Mouse (Mus musculus): ENCODE measurements at regions not wholly inside any gene's neighbourhood (a gene's known extent, or its start where the extent isn't known, plus 50 kb on each side); places are given as distances from the start of the nearest gene placed in this dataset.

DNA sequence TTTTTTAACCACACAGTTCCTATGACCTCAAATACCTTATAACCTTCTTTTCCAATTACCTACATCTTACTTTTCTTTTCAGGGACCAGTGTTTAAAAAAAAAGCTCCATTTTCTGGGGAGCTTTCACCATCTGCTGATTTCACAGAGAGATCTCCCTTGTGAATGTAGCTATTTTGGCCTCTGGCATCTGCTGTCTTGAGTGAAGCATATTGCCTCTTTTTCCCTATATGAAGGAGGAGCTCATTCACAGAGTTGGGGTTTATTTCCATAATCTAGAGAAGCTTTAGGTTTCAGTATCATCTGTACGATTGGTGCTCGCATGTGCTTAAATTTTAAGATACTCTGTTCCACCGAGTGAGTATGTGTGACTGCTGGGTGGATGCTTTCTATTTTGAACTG lies 153.4 kb upstream of the Palmd start:
- H3K27ac ChIP-seq (ENCODE audit: low read depth, low read length), result no peak overlapping the region
- no peaks in the 10 kb centered on the region for H3K9me3 ChIP-seq (ENCODE audit: control insufficient read depth, low read length)
- H3K4me3 ChIP-seq (ENCODE audit: low read length), result no peak overlapping the region
- no peaks in the 10 kb centered on the region for H3K4me1 ChIP-seq (ENCODE audit: control insufficient read depth, insufficient read depth, low read depth, low read length)
- no peak overlapping the region for H3K9ac ChIP-seq (ENCODE audit: low read depth, low read length)
- ATAC-seq, result no peak
- WGBS, result 88% methylated on average over 3 of the region's 3 CpGs
- H3K36me3 ChIP-seq (ENCODE audit: control insufficient read depth, insufficient read depth, low read length), result no peaks in the 10 kb centered on the region
- no peak overlapping the region for H3K4me2 ChIP-seq (ENCODE audit: low read length)
- no peaks in the 10 kb centered on the region for H3K27me3 ChIP-seq (replicated peaks; ENCODE audit: control insufficient read depth, insufficient read depth, low read length)

- Histone ChIP-seq H3K4me3 (ENCODE audit: low read length) (no peak overlapping the region), H3K4me1 (ENCODE audit: control insufficient read depth, insufficient read depth, low read depth, low read length) (no peaks in the 10 kb centered on the region), H3K4me2 (ENCODE audit: low read length) (no peak overlapping the region), H3K27me3 (replicated peaks; ENCODE audit: control insufficient read depth, insufficient read depth, low read length) (no peaks in the 10 kb centered on the region), H3K36me3 (ENCODE audit: control insufficient read depth, insufficient read depth, low read length) (no peaks in the 10 kb centered on the region), H3K27ac (ENCODE audit: low read depth, low read length) (no peak overlapping the region), H3K9ac (ENCODE audit: low read depth, low read length) (peak overlapping the region; percentile 27; the same call in 1 of the 2 replicates), H3K9me3 (ENCODE audit: control insufficient read depth, low read length) (no peaks in the 10 kb centered on the region)
- 60% methylated on average over 13 of the region's 13 CpGs for WGBS
- peak; percentile 94 for ATAC-seq
These were observed 151.6 kb upstream of the Palmd start for GRCm38 (mm10) chr3:117120086-117121055.

DNA sequence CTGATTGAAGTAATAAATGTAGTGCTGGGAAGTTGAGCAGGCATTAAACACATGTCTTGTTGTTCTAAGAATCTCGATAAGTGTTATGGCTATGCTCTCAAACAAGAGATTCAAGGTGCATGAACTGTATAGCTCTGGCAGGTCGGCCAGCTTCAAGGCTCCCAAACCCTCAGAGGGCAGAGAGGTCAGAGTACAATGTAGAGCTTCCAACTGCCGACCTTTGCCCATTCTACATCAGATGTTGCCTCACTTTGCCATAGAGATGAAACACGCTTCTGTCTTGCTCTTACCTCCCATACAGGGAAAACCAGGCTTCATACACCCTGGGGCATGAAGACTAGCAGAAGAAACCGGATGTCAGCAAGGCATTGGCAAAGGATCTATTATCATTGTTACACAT lies 150.8 kb upstream of the Palmd start:
- H3K4me3 ChIP-seq (ENCODE audit: low read length), result no peak overlapping the region
- H3K27me3 ChIP-seq (replicated peaks; ENCODE audit: control insufficient read depth, insufficient read depth, low read length), result no peaks in the 10 kb centered on the region
- H3K9me3 ChIP-seq (ENCODE audit: control insufficient read depth, low read length), result no peaks in the 10 kb centered on the region
- WGBS, result 78% methylated on average over 5 of the region's 5 CpGs
- no peak overlapping the region for H3K4me2 ChIP-seq (ENCODE audit: low read length)
- H3K27ac ChIP-seq (ENCODE audit: low read depth, low read length), result no peak overlapping the region
- ATAC-seq, result no peak
- H3K36me3 ChIP-seq (ENCODE audit: control insufficient read depth, insufficient read depth, low read length), result no peaks in the 10 kb centered on the region
- no peaks in the 10 kb centered on the region for H3K4me1 ChIP-seq (ENCODE audit: control insufficient read depth, insufficient read depth, low read depth, low read length)
- H3K9ac ChIP-seq (ENCODE audit: low read depth, low read length), result no peak overlapping the region

DNA sequence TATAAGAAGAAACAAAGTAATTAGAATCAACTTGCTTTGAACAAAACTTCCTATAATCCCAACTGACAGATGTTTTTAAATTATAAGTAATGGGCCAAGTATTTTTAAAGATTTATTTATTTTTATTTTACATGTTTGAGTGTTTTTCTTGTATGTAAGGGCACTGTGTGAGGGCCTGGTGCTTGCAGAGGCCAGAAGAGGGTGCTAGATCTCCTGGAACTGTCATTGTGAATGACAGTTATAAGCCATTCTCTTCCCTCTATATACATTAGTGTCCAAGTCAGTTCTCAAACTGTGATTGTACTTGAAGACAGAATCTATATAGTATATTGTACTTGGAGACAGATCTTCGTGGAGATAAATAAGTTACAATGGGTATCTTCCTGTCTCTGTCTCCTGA lies 149.1 kb upstream of the Palmd start:
- no peak for ATAC-seq
- Histone ChIP-seq H3K9me3 (ENCODE audit: control insufficient read depth, low read length) (no peaks in the 10 kb centered on the region), H3K27me3 (replicated peaks; ENCODE audit: control insufficient read depth, insufficient read depth, low read length) (no peaks in the 10 kb centered on the region), H3K9ac (ENCODE audit: low read depth, low read length) (no peak overlapping the region), H3K27ac (ENCODE audit: low read depth, low read length) (no peak overlapping the region), H3K4me1 (ENCODE audit: control insufficient read depth, insufficient read depth, low read depth, low read length) (no peaks in the 10 kb centered on the region), H3K4me2 (ENCODE audit: low read length) (no peak overlapping the region), H3K36me3 (ENCODE audit: control insufficient read depth, insufficient read depth, low read length) (no peaks in the 10 kb centered on the region), H3K4me3 (ENCODE audit: low read length) (no peak overlapping the region)
- 64% methylated on average over 1 of the region's 1 CpGs for WGBS

DNA sequence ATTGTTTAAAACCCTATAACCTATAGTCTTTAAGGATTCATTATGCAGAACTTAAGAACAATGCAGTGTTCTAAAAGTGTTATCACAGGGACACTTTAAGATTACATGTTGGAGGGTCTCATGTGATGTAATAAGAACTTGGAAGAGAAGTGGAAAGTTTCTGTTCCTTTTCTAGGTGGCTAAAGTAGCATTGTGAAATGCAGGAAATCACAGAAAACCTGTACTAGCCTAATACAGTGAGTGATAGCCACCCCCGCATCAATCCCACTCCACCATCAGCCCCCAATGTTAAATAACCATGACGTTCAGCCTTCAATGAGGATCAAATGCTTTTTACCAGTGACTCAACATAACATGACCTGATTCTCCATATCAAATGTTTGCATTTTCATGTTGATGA lies 147.4 kb upstream of the Palmd start:
- Histone ChIP-seq H3K4me3 (ENCODE audit: low read length) (no peak overlapping the region), H3K4me2 (ENCODE audit: low read length) (no peak overlapping the region), H3K9ac (ENCODE audit: low read depth, low read length) (no peak overlapping the region), H3K27me3 (replicated peaks; ENCODE audit: control insufficient read depth, insufficient read depth, low read length) (no peaks in the 10 kb centered on the region), H3K9me3 (ENCODE audit: control insufficient read depth, low read length) (no peaks in the 10 kb centered on the region), H3K4me1 (ENCODE audit: control insufficient read depth, insufficient read depth, low read depth, low read length) (no peaks in the 10 kb centered on the region), H3K27ac (ENCODE audit: low read depth, low read length) (no peak overlapping the region), H3K36me3 (ENCODE audit: control insufficient read depth, insufficient read depth, low read length) (no peaks in the 10 kb centered on the region)
- no peak for ATAC-seq
- WGBS, result 92% methylated on average over 2 of the region's 2 CpGs

- Histone ChIP-seq H3K27ac (ENCODE audit: low read depth, low read length) (no peak overlapping the region), H3K27me3 (replicated peaks; ENCODE audit: control insufficient read depth, insufficient read depth, low read length) (no peaks in the 10 kb centered on the region), H3K9me3 (ENCODE audit: control insufficient read depth, low read length) (no peaks in the 10 kb centered on the region), H3K4me3 (ENCODE audit: low read length) (no peak overlapping the region), H3K4me1 (ENCODE audit: control insufficient read depth, insufficient read depth, low read depth, low read length) (no peaks in the 10 kb centered on the region), H3K4me2 (ENCODE audit: low read length) (no peak overlapping the region), H3K36me3 (ENCODE audit: control insufficient read depth, insufficient read depth, low read length) (no peaks in the 10 kb centered on the region), H3K9ac (ENCODE audit: low read depth, low read length) (no peak overlapping the region)
- ATAC-seq, result no peak
- 97% methylated on average over 3 of the region's 3 CpGs for WGBS
These were observed 144.0 kb upstream of the Palmd start for GRCm38 (mm10) chr3:117112766-117113165.

DNA sequence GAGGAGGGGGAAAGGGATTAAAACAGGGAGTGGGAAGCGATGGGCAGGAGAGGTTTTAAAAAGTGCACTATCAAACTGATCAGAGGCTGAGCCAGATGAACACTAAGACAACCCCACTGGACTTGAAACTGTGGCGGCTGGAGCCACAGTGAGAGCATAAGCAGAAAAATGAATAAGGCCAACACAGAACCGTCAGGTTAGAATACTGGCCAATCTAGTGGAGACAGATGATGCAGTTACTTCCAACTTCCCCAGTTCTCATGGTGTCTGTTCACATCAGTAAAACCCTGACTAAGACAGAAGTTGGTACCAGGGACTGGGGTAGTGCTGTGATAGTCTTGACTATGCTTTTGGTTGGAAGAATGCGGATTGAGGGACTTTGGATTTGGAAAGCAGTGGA lies 143.5 kb upstream of the Palmd start:
- Histone ChIP-seq H3K27me3 (replicated peaks; ENCODE audit: control insufficient read depth, insufficient read depth, low read length) (no peaks in the 10 kb centered on the region), H3K9me3 (ENCODE audit: control insufficient read depth, low read length) (no peaks in the 10 kb centered on the region), H3K36me3 (ENCODE audit: control insufficient read depth, insufficient read depth, low read length) (no peaks in the 10 kb centered on the region), H3K9ac (ENCODE audit: low read depth, low read length) (no peak overlapping the region), H3K4me1 (ENCODE audit: control insufficient read depth, insufficient read depth, low read depth, low read length) (no peaks in the 10 kb centered on the region), H3K27ac (ENCODE audit: low read depth, low read length) (no peak overlapping the region), H3K4me3 (ENCODE audit: low read length) (no peak overlapping the region), H3K4me2 (ENCODE audit: low read length) (no peak overlapping the region)
- WGBS, result 93% methylated on average over 4 of the region's 4 CpGs
- no peak for ATAC-seq

DNA sequence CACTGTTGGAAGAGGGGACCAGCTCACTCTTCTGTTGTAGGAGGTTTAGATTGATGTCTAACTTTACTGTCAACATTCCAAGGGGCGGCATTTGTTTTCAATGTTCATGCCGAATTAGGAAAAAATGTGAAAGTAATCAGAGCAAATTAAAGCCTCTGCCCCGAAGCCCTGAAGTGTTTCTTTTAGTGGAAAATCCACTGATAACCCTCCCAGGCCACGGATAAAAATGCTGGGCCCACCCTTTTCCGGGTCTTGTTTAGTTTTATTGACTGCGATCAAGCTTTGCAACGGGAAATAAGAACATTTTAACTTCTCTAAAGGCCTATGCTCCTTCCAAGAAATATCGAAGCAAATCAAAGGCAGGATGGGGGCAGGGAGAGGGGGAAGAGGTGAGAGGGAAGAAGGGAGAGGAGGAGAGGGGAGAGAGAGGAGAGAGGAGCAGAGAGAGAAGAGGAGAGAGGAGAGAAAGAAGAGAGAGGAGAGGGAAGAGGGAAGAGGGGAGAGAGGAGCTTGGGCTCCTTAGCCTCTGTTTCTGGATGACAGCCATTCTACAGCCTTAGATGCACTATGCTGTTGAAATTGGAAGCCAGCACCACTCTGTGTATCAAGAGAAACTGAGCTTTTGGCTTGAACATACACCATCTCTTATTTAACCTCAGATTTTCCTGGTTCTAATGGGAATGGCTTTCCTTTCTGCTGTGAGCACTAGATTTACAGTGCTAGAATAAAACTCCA lies 140.3 kb upstream of the Palmd start:
- H3K9me3 ChIP-seq (ENCODE audit: control insufficient read depth, low read length), result no peaks in the 10 kb centered on the region
- H3K4me1 ChIP-seq (ENCODE audit: control insufficient read depth, insufficient read depth, low read depth, low read length), result no peaks in the 10 kb centered on the region
- no peak for ATAC-seq
- no peak overlapping the region for H3K4me3 ChIP-seq (ENCODE audit: low read length)
- H3K9ac ChIP-seq (ENCODE audit: low read depth, low read length), result no peak overlapping the region
- H3K36me3 ChIP-seq (ENCODE audit: control insufficient read depth, insufficient read depth, low read length), result no peaks in the 10 kb centered on the region
- no peak overlapping the region for H3K27ac ChIP-seq (ENCODE audit: low read depth, low read length)
- 65% methylated on average over 8 of the region's 8 CpGs for WGBS
- H3K4me2 ChIP-seq (ENCODE audit: low read length), result no peak overlapping the region
- H3K27me3 ChIP-seq (replicated peaks; ENCODE audit: control insufficient read depth, insufficient read depth, low read length), result no peaks in the 10 kb centered on the region

DNA sequence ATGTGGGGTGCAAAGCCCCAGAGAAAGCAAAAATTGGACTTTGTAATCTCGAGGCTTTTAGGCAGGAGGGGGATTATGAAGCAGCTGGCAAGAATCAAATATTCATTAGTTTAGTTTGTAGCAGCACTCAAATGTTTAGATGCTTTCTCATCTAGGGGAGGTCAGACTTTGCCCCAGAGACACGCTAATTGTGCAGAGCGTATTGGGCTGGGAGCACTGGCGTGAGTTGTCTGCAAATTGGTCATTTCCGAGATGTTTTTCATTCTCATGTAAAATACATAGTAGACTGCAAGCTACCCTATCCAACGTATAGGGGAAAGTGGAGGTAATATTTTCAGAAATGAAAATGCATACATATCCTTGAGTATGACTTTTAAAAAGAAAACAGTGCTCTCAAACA lies 139.2 kb upstream of the Palmd start:
- 49% methylated on average over 6 of the region's 6 CpGs for WGBS
- no peak overlapping the region for H3K27ac ChIP-seq (ENCODE audit: low read depth, low read length)
- no peaks in the 10 kb centered on the region for H3K36me3 ChIP-seq (ENCODE audit: control insufficient read depth, insufficient read depth, low read length)
- H3K9ac ChIP-seq (ENCODE audit: low read depth, low read length), result no peak overlapping the region
- H3K4me2 ChIP-seq (ENCODE audit: low read length), result no peak overlapping the region
- no peak for ATAC-seq
- no peaks in the 10 kb centered on the region for H3K27me3 ChIP-seq (replicated peaks; ENCODE audit: control insufficient read depth, insufficient read depth, low read length)
- no peaks in the 10 kb centered on the region for H3K4me1 ChIP-seq (ENCODE audit: control insufficient read depth, insufficient read depth, low read depth, low read length)
- no peak overlapping the region for H3K4me3 ChIP-seq (ENCODE audit: low read length)
- H3K9me3 ChIP-seq (ENCODE audit: control insufficient read depth, low read length), result no peaks in the 10 kb centered on the region

Measured in hindbrain, embryonic 16.5 days (tissue).